Mouse (Mus musculus): Measurements from ENCODE around the gene Pcgf1. TPM values are rescaled to one million over a fixed set of nuclear protein-coding genes. Genes with fewer than 3 reads are reported as not detected.
A peak's percentile ranks its signal among the peaks of the same experiment; 100 is the strongest.

Pcgf1 gene
- polyA plus RNA-seq, 1 experiment = 19.3 TPM

DNA sequence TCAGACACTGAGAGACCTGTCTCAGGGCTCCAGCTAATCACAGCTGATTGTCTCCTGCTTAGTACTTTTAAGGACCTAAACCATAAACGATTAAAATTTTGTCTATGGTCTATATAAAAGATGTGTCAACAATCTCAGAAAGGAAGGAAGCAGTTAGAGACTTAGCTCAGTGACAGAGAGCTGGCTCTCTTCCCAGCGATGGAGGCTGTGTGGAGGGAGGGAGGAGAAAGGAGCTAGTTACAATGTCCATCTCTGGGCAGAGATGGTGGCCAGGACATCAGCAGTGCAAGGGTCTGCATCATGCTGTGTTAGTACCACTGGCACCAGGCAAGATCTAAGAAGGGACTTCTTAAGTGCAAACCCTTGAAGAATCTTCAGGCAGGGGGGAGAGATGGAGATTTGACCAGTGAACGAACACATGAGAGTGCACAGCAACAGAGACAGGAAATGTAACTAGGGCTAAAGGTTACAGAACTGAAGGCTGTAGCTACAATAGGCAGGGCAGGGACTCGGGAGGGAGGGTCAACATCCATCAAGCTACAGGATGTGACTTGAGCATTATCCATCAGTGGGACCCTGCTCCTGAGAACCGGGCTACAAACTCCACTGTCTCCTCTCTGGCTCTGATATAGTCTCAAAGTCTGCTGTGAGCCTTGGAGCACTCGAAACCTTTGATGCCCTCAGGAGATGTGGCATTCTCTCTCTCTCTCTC lies 14.9 kb downstream of the Pcgf1 start:
- 19% methylated on average over 6 of the region's 6 CpGs for WGBS
- DNase-seq (ENCODE audit: low read depth, low spot score) = no peak

DNA sequence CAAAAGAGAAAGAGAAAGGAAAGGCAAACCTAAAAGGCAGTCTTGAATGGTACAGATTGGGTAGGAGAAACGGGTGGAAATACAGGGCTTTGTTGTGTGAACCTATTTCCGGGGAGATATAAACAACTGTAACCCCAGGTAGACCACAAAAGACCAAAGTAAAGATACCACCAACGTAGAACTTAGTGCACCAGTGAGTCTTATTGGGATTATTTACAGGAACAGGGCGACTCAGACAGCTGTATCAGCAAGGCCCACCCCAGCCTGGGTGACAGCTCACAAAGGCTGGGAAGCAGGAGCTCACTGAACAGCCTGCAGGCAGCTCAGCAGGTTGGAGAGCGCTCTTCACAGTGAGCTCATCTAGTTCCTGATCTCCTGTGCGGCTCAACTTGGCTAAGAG lies 18.3 kb downstream of the Pcgf1 start:
- DNase-seq (ENCODE audit: low read depth, low spot score) = no peak
- WGBS = 53% methylated on average over 6 of the region's 6 CpGs

DNA sequence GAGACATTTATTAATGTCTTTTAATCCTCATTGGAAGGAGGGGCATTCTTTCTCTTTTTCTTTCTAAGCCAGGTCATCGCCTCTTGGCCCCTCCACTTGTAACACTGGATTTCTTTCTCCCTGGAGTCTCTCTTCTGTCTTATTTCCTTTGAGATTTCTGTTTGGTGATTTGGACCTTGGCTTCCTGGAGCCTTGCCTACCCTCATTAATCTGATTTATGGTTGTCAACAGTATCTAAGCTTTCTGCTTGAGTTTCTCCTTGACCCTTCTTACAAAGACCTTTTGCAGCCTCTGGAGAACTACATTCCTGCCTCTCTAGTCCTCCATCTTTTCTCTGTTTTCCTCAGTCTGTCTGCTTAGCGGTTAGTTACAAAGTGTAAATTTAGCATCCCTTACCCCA lies 20.7 kb downstream of the Pcgf1 start:
- WGBS = 34% methylated on average over 2 of the region's 2 CpGs
- DNase-seq (ENCODE audit: low read depth, low spot score) = no peak

DNA sequence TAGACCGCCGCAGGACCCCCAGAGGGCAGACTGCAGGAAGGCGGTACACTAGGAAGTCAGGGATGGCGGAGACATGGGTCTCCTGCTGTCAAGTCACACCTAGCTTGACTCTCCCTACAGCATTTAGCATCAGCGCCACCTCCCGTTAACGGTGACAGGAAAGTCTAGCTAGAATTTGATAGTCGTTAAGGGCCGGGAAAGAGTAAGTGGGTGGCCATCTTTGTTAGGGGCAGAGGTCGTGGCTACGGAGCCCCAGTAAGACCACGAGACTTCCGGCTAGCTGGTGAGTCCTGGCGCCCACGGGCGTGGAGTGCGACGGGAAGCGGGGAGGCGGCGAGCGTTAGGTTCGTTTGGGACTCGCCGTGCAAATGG lies 23.6 kb downstream of the Pcgf1 start, which contains the start of the genes Ccdc142 and Gm42688:
Ccdc142 (plus strand) TSS at position 286 of the 372 bp plus-strand sequence.
Gm42688 (plus strand) TSS at position 302 of the 372 bp plus-strand sequence.
- WGBS = under 1% methylated on average over 25 of the region's 25 CpGs
- DNase-seq (ENCODE audit: low read depth, low spot score) = peak; percentile 83

DNA sequence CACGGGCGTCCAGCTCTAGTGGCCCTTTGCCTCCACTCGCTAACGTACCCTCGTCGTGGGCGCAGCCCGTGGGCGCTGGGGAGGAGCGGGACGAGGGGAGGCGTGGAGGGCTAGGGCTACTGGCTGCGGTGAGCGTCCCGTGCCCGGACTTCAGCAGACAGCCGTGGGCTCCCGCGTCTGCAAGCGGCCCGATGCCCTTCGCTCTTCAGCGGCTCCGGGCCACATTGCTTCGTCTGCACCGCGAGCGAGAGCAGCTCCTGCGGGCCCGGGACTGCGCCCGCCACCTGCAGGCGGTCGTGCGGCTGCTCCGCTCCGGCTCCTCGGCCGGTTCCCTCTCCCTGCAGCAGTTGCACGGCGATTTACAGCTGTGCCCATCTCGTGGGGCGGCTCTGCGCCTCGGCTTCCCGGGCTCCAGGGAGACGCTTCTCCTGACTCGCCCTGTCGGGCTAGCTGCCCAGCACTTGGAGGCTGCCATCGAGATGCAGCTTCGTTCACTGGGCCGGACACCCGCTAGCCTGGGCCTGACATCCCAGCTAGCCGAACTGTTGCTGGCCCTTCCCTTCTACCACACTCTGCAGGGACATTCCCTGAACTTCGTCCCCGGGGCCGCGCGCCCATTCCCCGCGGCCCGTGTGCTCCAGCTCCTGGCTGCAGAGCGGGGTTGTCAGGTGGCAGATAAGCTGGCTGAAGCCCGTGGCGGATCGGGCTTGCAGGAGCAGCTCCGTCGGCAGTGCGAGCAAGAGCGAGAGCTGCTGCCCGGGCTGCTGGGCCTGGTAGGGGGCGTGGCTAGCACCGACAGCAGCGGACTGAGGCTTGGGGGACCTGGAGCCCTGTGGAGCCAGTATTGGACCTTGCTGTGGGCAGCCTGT lies 24.3 kb downstream of the Pcgf1 start:
- DNase-seq (ENCODE audit: low read depth, low spot score) = no peak

DNA sequence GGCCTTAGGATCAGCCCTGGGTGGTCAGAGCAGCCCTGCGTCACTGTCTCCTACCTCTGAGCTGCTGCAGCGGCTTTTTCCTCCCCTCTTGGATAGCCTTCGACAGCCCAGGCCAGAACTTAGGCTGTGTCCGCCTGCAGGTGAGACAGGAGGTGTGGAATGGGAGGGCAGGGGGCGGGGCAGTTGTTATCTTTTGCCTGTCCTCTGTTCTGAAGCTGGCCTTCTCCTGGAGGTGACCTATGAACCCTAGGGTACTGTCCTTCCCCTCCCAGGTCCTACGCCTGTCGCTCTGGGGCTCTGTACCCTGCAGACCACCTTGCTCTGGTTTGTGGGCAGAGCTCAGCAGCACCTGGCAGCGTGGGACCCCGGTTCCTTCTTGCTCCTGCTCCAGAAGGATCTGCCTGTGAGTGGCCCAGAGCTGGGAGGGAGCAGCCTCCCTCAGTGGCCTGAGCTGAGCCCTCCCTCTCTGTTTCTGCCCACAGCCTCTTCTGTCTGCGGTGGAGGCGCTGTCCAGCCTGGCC lies 25.5 kb downstream of the Pcgf1 start:
- 65% methylated on average over 11 of the region's 11 CpGs for WGBS
- DNase-seq (ENCODE audit: low read depth, low spot score) = no peak

More for the DNA sequence above, 24.3 kb downstream of the Pcgf1 start:
- WGBS = under 1% methylated on average over 74 of the region's 74 CpGs

DNA sequence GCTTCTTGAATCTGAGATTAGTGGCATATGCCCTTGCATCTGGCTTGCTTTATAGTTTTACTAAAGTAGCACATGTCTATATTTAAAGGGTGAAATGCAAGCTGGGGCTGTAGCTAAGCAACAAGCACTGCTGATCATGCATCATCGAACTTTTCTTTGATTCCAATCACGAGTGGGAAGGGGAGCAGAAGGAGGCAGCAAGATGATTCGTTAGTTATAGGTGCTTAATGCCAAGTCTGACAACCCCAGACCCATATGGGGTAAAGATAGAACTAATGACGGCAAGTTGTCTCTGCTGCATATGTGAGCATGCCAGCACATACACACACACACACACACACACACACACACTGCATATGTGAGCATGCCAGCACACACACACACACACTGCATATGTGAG lies 26.5 kb downstream of the Pcgf1 start:
- 84% methylated on average over 4 of the region's 4 CpGs for WGBS
- no peak for DNase-seq (ENCODE audit: low read depth, low spot score)

DNA sequence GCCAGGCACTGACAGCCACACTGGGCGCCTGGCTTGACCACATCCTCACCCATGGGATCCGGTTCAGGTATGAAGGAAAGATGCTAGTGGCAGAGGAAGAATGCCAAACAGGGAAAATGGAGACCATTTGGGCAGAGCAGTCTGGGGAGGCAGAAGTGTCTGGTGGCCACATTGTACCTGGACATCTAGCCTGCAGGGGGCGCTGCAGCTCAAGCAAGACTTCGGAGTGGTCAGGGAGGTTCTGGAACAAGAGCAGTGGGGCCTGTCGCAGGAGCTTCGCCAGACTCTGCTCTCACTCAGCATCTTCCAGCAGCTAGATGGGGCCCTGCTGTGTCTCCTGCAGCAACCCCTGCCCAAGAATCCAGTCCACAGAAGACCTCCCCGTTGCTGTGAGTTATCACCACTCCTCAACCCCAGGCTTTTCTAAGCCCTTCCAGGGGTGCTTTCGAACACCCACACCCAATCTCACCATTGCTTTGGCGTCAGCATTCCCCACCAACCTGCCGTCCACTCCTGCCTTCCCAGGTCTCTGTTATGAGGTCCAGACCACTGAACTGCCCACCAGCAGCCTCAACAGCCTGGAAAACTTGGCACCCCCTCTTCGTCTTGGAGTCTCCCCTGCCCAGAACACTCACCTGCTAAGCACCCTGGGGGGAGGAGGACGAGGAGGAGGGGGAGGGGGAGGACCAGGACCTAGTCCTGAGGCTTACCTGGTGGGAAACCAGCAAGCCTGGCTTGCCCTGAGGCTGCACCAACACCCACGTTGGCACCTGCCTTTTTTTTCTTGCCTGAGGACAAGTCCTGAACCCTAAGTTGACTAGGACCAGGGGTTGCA lies 30.1 kb downstream of the Pcgf1 start:
- no peak for DNase-seq (ENCODE audit: low read depth, low spot score)
- WGBS = 41% methylated on average over 13 of the region's 13 CpGs

DNA sequence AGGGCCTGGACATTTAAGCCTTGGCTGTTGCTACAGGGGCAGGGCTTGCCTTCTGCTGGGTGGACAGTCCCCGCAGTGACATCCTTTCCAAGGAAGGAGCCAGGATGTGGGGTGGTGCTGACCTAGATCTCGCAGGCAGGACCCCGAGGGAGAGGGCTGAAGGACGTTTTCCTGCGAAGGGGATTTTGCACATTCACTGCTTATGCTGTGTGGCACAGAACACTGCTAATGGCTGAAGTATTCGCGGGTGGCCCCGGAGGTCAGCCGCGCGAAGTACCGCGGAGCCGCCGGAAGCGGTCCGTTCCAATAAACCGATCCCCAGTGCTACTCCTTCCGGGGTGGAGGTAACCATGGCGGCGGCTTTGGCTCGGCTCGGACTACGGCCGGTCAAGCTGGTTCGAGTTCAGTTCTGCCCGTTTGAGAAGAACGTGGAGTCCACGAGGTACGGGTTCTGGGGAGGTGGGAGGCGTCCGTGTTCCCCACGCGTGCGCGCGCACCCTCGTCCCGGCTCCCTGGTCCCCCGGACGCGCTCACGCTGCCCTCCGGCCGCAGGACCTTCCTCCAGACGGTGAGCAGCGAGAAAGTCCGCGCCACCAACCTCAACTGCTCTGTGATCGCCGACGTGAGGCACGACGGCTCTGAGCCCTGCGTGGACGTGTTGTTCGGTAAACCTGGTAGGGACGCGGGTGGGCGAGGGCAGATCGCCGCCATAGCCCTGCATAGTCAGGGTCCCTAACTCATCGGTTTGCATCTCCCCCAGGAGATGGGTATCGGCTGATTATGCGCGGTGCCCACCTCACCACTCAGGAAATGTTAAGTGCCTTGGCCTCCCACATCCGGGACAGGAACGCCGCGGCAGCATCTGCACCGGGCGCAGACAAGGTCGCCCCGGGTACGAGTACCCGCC lies 31.3 kb downstream of the Pcgf1 start, which contains the start of gene Mrpl53:
Mrpl53 (plus strand) TSS at position 279 of the 907 bp plus-strand sequence.
- DNase-seq (ENCODE audit: low read depth, low spot score) = no peak
- 1% methylated on average over 76 of the region's 76 CpGs for WGBS

DNA sequence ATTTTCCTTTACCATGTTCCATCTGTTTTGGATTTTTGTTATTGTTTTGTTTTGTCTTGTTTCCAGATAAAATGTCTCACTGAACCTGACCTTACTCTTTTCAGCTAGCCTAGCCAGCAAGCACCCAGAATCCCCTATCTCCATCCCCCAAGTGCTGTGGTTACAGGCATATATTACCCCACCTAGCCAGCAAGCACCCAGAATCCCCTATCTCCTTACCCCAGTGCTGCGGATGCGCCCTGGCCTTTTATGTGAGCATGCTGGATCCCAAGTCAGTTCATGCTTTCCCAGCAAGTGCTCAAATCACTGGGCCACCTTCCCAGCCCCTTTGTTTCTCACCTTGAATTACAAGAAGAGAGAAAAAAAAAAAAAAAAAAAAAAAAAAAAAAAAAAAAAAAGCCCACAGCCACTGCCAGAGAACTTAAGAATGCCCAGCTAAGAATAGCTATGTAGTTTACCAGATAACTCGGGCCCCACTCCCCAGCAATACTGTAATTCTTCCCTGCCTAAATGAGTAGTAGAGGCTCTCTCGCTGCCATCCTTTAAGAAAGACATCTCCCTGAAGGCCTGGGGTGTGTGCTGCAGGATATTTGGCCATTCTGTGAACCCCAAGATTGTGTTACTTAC lies 34.0 kb downstream of the Pcgf1 start:
- WGBS = 84% methylated on average over 4 of the region's 4 CpGs
- DNase-seq (ENCODE audit: low read depth, low spot score) = no peak

DNA sequence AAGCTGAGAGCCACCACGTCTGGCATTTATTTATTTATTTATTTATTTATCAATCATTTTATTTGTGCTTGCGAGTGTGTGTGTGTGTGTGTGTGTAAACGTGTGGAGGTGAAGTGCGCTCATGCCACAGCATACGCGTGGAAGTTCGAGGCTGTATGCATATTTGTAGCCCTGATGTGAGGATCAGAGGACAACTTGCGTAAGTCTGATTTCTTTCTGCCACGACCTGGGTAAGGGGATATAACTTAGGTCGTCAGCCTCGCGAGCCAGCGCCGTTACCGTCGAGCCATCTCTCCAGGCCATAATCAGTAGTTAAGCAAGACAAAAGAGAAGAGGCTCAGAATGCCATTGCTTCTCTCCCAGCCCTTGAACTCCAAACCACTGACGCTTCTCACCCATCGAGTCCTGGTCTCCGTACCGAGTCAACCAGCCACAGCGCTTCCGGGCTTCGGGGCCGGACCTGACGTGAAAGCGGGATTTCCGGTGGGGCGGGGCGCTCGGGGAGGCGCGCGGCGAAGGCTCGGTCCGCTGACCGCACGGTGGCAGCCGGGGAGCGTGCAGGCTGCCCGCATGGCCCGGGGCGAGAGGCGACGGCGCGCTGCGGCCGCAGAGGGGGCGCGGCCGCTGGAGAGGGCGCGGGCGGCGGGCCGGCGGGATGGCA lies 37.5 kb downstream of the Pcgf1 start, which contains the start of gene Mogs:
Mogs (plus strand) TSS at position 486 of the 661 bp plus-strand sequence.
- DNase-seq (ENCODE audit: low read depth, low spot score) = no peak
- under 1% methylated on average over 57 of the region's 58 CpGs for WGBS

DNA sequence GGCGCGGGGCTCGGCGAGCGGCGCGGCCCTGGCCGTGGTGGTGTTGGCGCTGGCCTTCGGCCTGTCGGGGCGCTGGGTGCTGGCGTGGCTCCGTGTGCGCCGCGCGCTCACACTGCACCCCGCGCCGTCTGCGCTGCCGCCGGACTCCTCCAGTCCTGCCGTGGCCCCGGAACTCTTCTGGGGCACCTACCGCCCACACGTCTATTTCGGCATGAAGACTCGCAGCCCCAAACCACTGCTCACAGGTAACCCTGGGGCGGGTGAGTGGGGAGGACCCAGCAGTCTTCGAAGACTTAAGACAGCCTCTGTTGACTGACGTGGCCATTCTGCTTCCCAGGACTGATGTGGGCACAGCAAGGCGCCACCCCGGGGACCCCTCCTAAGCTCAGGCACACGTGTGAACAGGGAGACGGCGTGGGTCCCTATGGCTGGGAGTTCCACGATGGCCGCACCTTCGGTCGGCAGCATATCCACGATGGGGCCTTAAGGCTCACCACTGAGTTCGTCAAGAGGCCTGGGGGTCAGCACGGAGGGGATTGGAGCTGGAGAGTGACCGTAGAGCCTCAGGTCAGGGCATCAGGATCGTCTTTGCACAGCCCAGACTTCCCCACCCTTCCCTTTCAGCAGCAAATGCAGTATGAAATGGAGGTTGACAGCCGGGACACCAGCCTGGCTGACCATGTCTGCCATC lies 38.2 kb downstream of the Pcgf1 start:
- DNase-seq (ENCODE audit: low read depth, low spot score) = no peak
- WGBS = under 1% methylated on average over 47 of the region's 48 CpGs

DNA sequence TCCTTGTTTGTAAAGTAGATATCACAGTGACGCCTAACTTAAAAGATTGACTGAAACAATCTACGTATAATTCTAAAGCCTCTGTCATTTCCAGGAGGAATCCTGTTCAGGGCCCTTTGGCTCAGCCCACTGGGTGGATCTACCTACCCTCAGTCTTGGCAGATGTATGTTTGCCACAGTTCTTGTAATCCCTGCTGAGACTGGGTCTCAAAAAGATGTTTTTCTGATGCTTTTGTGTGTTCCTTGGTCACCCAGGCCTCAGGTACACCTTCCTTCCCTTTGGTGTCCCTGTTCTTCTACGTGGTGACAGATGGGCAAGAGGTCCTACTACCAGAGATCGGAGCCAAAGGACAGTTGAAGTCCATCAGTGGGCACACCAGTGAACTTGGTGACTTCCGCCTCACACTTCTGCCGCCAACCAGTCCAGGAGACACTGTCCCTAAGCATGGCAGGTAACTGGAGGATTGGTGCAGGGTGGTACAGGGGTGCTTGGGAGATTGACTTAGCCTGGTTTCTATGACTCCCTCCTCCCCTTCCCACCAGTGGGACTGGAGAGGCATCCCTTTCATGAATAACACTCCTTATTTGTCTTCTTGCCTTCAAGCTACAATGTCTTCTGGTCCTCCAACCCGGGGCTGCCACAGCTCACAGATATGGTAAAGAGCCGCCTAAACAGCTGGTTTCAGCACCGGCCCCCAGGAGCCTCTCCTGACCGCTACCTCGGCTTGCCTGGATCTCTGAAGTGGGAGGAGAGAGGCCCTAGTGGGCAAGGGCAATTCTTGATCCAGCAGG lies 38.9 kb downstream of the Pcgf1 start:
- no peak for DNase-seq (ENCODE audit: low read depth, low spot score)
- 66% methylated on average over 11 of the region's 11 CpGs for WGBS

DNA sequence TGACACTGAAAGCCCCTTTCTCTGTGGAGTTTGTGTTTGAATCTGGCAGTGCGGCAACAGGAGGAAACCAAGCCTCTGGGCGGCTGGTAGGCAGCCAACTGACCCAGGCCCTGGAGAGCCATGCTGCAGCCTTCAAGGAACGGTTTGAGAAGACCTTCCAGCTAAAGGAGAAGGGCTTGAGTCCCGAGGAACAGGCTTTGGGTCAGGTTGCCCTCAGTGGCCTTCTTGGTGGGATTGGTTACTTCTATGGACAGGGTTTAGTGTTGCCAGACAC lies 39.4 kb downstream of the Pcgf1 start:
- WGBS = 85% methylated on average over 4 of the region's 4 CpGs
- no peak for DNase-seq (ENCODE audit: low read depth, low spot score)

DNA sequence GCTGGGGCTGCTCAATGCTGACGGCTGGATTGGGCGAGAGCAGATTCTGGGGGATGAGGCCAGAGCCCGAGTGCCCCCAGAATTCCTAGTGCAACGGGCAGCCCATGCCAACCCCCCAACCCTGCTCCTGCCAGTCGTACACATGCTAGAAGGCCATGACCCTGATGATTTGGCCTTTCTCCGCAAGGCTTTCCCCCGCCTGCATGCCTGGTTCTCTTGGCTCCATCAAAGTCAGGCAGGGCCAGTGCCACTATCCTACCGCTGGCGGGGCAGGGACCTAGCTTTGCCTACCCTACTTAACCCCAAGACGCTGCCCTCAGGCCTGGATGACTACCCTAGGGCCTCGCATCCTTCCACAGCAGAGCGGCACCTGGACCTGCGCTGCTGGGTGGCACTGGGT lies 39.9 kb downstream of the Pcgf1 start:
- 90% methylated on average over 13 of the region's 13 CpGs for WGBS

DNA sequence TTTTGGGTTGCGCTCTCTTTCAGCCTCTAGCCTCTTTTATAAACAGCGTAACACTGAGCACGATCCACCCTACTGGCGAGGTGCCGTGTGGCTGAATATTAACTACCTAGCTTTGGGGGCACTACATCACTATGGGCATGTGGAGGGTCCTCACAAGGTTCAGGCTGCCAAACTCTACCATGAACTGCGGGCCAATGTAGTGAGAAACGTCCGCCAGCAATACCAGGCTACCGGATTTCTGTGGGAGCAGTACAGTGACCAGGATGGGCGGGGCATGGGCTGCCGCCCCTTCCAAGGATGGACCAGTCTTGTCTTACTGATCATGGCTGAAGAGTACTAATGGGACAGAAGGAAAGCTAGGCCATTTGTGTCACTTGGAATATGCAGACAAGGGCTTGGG lies 40.7 kb downstream of the Pcgf1 start:
- 81% methylated on average over 11 of the region's 11 CpGs for WGBS
- DNase-seq (ENCODE audit: low read depth, low spot score) = no peak

More for the DNA sequence above, 39.9 kb downstream of the Pcgf1 start:
- no peak for DNase-seq (ENCODE audit: low read depth, low spot score)

Measured in large intestine, adult 2 months (tissue).